Mouse (Mus musculus) cerebellum, postnatal 36 days (tissue): Measurements from ENCODE around the gene Ugt1a1.
"Not testable (repeated sequence)": the region's sequence is repeated elsewhere in the genome, so short reads cannot be mapped to it uniquely, and the experiment has no call there.

Experiments
- DNase-seq, 2 experiments: peaks; one replicate each; pipeline ENCODE4 v3.0.0; 2021 to 2022; ENCODE audit warnings: mixed read lengths in 2 of 2

Ugt1a1 gene

GRCm38 (mm10) chr1:88211812-88212211, at the start of gene Ugt1a1:
Gene Ugt1a1 (plus strand): TSS chr1:88211959.
- no peak for DNase-seq

GRCm38 (mm10) chr1:88165711-88166110, 46.0 kb upstream of the Ugt1a1 start, which contains the start of gene Ugt1a5:
Gene Ugt1a5 (plus strand): TSS chr1:88166012.
- no peak for DNase-seq

GRCm38 (mm10) chr1:88172190-88172589, 39.6 kb upstream of the Ugt1a1 start:
- not testable (repeated sequence) for DNase-seq

GRCm38 (mm10) chr1:88179657-88180056, 32.1 kb upstream of the Ugt1a1 start:
- no peak for DNase-seq

GRCm38 (mm10) chr1:88186325-88186935, 25.3 kb upstream of the Ugt1a1 start:
- DNase-seq: no peak

- DNase-seq: no peak
These were observed 19.6 kb upstream of the Ugt1a1 start for GRCm38 (mm10) chr1:88192136-88192535.

GRCm38 (mm10) chr1:88195687-88196086, 16.1 kb upstream of the Ugt1a1 start:
- DNase-seq: no peak

- no peak for DNase-seq
These were observed 14.3 kb upstream of the Ugt1a1 start for GRCm38 (mm10) chr1:88197443-88197842.

GRCm38 (mm10) chr1:88199996-88200395, 11.8 kb upstream of the Ugt1a1 start:
- peak; percentile 47 to 49 for DNase-seq

GRCm38 (mm10) chr1:88200456-88200855, 11.3 kb upstream of the Ugt1a1 start, which contains the start of gene Ugt1a2:
Gene Ugt1a2 (plus strand): TSS chr1:88200601.
- no peak for DNase-seq

- DNase-seq: peak; percentile 84 to 87
These were observed 6.4 kb upstream of the Ugt1a1 start, which contains the start of gene Dnajb3 for GRCm38 (mm10) chr1:88205294-88205922. Gene Dnajb3 (minus strand): TSS chr1:88205782.

- DNase-seq: no peak
These were observed 4.8 kb upstream of the Ugt1a1 start for GRCm38 (mm10) chr1:88206843-88207479.

GRCm38 (mm10) chr1:88212341-88213045, 734 bp downstream of the Ugt1a1 start:
- no peak for DNase-seq

- DNase-seq: no peak
These were observed 1.3 kb downstream of the Ugt1a1 start for GRCm38 (mm10) chr1:88213061-88213460.

GRCm38 (mm10) chr1:88213766-88214461, 2.2 kb downstream of the Ugt1a1 start:
- no peak for DNase-seq

- no peak for DNase-seq
These were observed 2.7 kb downstream of the Ugt1a1 start for GRCm38 (mm10) chr1:88214462-88214952.

- DNase-seq: no peak
These were observed 4.0 kb downstream of the Ugt1a1 start for GRCm38 (mm10) chr1:88215466-88216380.

- no peak for DNase-seq
These were observed 4.8 kb downstream of the Ugt1a1 start for GRCm38 (mm10) chr1:88216551-88216950.

- no peak for DNase-seq
These were observed 5.4 kb downstream of the Ugt1a1 start for GRCm38 (mm10) chr1:88217144-88217543.

GRCm38 (mm10) chr1:88217576-88217975, 5.8 kb downstream of the Ugt1a1 start:
- DNase-seq: no peak

- DNase-seq: no peak
These were observed 6.3 kb downstream of the Ugt1a1 start for GRCm38 (mm10) chr1:88218051-88218450.
